Mouse (Mus musculus) bone marrow, adult 2 months (tissue): Measurements from ENCODE around the gene Stx18.

Experiments
- CTCF ChIP-seq: fragments of 200-500 bp; IDR thresholded peaks from 2 replicates; pipeline ENCODE4 v1.5.1; 2011; ENCODE audit warnings: low read length, control low read depth; ENCODE audit not compliant: control insufficient read depth, insufficient read depth
- POLR2A ChIP-seq: fragments of 200-500 bp; IDR thresholded peaks from 2 replicates; pipeline ENCODE4 v1.6.1; 2011; ENCODE audit warnings: low read depth, mild to moderate bottlenecking, control low read depth, low read length, borderline replicate concordance; ENCODE audit not compliant: control insufficient read depth

DNA sequence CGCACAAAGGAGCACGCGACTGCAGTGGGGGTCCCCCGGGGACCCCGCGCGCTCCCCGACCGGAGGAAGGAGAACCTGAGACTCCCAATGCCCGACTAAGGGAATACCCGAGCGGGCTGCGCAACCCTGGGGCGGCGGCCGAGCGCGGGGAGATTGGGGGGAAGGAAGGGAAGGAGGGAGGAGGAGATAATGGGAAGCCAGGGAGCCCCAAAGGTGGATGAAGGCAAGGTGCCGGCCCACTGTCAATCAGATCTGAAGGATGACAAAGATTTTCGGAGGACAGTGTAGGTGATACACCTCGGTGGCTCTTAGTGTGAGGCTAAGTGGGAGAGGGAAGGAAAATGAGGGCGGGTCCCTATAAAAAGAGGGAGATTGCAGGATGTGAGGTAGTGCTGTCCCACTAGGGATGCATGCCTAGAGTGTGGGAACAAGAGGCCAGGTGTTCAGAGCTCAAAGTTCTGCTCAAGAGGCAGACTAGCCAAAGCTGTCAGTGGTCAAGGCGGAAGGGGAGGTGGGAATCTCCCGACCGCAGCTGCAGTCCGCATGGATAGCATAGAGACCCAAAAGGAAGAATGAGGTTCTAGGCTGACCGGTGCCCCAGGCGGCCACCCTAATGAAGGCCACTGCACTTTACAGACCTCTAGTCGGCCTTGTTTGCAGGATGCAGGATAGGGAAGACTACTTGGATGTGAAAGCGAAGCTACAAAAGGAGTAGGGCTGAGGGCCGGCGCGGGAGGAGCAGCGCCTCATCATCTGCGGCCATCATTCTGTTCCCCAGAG lies 121.3 kb downstream of the Stx18 start, which contains the start of gene Nsg1:
- TF ChIP-seq POLR2A (no peak), CTCF (no peak)
